Mouse (Mus musculus) kidney, adult 2 months (tissue): ENCODE measurements around the gene Kif3b.

ENCODE experiments used
- CTCF ChIP-seq: fragments of 200-500 bp; conservative IDR thresholded peaks from 2 replicates; pipeline ENCODE4 v1.5.1; 2011; ENCODE audit warnings: low read depth, mild to moderate bottlenecking, control low read depth, low read length, moderate library complexity, mixed read lengths; ENCODE audit not compliant: insufficient read depth, insufficient read length
- POLR2A ChIP-seq: fragments of 200-500 bp; IDR thresholded peaks from one replicate; pipeline ENCODE4 v1.6.1; 2011; ENCODE audit warnings: low read depth, low read length, control low read depth

DNA sequence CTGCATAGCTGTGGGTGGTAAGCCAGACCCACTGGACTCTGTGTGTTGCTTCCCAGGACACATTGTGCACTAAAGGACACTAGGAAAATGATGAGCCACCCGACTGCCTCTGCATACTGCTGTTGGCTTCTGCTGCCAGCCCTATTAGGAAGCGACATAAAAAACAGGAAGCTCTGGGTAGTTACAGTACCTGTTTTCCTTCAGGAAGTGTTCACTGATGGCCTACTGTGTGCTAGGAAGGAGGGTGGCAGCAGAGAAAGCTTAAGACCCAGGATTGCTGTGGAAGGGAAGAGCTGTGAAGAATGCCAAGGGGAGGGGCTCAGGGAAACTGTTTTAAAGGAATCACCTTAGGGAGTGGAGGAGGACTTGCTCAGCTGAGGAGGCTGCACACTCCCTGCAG is 23.9 kb upstream of the Kif3b start:
- TF ChIP-seq POLR2A (no peak), CTCF (no peak)
